Mouse (Mus musculus): ENCODE data around the gene Rangrf.

DNA sequence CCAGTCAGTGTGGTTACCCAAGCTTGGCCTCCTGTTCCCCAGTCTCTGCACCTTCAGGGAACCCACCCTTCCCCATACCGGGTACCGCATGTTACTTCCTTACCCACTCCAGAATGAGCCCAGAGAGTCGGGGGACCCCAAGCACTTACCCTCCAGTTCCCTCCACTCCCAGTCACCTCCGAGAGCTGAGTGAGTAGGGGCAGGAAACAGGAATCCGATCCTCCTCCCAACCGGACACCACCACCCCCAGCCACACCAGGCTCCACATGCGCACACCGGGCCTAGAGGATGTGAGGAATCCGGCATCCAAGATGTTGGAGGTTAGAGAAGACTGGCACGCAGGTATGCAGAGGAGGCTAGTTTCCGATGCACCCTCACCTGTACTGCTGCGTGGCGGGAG, 18.3 kb downstream of the Rangrf start:
- no peak for TF ChIP-seq EP300 (IDR thresholded peaks at IDR 0.05; ENCODE audit: low read depth)
- TF ChIP-seq CTCF (IDR thresholded peaks at IDR 0.05; ENCODE audit: low read depth), result no peak
